Mouse (Mus musculus): ENCODE results near the gene Plekhh1. TPM values are rescaled to one million over a fixed set of nuclear protein-coding genes. Genes with fewer than 3 reads are reported as not detected.
"Not testable (repeated sequence)": the region's sequence is repeated elsewhere in the genome, so short reads cannot be mapped to it uniquely, and the experiment has no call there.

The Plekhh1 gene
- polyA plus RNA-seq, 1 experiment, result 0.47 TPM

DNA sequence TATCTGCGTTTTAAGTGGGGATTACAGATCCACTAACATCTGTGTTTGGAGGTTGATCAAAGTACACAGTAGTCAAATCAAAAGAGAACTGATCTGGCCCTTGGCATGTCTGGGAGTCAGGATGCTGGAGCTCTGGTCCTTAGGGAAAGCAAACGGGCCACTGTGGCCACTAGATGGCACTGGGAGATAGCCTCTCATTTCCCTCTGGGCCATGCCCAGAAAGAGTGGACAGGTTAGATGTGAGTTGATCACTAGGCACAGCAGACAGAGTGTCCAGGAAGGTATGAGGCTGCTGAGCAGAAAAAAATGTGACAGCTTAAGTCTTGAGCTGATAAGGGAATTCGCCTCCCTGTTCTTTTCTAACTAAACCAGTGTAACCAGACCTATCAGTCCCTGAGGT, 6.1 kb upstream of the Plekhh1 start:
- H3K27ac ChIP-seq (ENCODE audit: insufficient read depth, low read length), result no peak overlapping the region
- no peaks in the 10 kb centered on the region for H3K4me1 ChIP-seq (ENCODE audit: control insufficient read depth, insufficient read depth, low read length)
- TF ChIP-seq POLR2A (IDR thresholded peaks at IDR 0.05; ENCODE audit: low read depth, low read length) (no peak), CTCF (IDR thresholded peaks at IDR 0.05; ENCODE audit: borderline replicate concordance, insufficient read depth, low read length) (peak; percentile 66; the same call in 1 of the 2 replicates)
- no peak overlapping the region for H3K4me3 ChIP-seq (ENCODE audit: insufficient read depth, low read length)

- not testable (repeated sequence) for H3K4me1 ChIP-seq (ENCODE audit: control insufficient read depth, insufficient read depth, low read length); H3K4me3 ChIP-seq (ENCODE audit: insufficient read depth, low read length); H3K27ac ChIP-seq (ENCODE audit: insufficient read depth, low read length)
Measured at GRCm38 (mm10) chr12:79027526-79027925, 1.4 kb upstream of the Plekhh1 start.

DNA sequence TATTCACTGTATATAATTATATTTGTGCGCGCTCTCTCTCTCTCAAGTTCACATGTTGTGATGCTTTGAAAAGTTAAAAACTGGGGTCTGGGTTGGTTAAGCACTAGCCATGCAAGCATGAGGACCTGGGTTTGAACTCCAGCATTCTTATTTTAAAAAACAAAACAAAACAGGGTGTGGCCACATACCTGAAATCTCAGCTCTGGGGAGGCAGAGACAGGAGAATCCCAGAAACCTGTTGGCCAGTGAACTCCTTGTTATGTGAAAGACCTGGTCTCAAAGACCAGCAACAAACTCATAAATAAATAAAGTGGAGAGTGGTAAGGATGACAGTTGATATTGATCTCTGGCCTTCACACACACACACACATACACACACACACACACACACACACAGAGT, 5.4 kb downstream of the Plekhh1 start:
- no peaks in the 10 kb centered on the region for H3K4me1 ChIP-seq (ENCODE audit: control insufficient read depth, insufficient read depth, low read length)
- no peak overlapping the region for H3K27ac ChIP-seq (ENCODE audit: insufficient read depth, low read length)
- H3K4me3 ChIP-seq (ENCODE audit: insufficient read depth, low read length), result no peak overlapping the region
- TF ChIP-seq POLR2A (IDR thresholded peaks at IDR 0.05; ENCODE audit: low read depth, low read length), result no peak

DNA sequence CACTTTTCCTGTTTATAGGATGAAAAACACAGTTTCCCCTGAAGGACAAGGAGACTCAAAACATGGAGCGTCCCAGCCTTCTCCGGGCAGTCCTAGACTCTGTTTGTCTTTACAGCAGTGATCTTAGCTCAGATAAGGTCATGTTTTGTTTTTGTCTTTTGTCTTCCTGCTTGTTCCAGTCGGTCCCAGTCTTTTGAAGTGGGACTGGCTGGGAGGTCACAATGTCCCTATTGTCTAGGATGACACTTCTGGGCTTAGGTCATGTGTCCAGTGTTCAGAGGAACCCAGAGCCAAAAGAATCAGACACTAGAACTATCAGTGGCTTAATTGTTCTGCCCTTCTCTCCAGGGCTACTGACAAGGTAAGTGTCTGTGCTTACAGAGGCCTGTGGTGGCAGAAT, 6.4 kb downstream of the Plekhh1 start:
- Histone ChIP-seq H3K4me1 (ENCODE audit: control insufficient read depth, insufficient read depth, low read length) (no peaks in the 10 kb centered on the region), H3K27ac (ENCODE audit: insufficient read depth, low read length) (no peak overlapping the region), H3K4me3 (ENCODE audit: insufficient read depth, low read length) (no peak overlapping the region)
- no peak for TF ChIP-seq CTCF (IDR thresholded peaks at IDR 0.05; ENCODE audit: borderline replicate concordance, insufficient read depth, low read length)
- TF ChIP-seq POLR2A (IDR thresholded peaks at IDR 0.05; ENCODE audit: low read depth, low read length), result no peak

DNA sequence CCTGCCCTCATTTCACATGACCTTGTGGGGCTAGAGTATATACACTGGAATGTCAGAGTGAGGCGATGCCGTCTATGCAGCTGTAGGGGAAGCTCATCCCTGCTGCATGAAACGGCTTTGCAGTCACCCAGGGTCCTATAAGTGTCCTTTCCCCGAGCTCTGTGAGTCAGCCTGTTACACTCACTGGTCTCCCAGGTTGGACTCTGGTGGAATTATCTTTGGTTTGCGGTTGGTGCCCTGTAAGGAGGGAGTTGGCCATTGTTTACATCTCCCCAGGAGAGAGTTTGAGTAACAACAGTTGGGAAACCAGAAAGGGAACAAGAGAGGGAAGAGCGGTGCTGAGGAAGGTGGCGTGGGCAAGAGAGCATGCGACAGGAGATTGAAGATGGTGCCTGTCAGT, 10.7 kb downstream of the Plekhh1 start:
- Histone ChIP-seq H3K4me1 (ENCODE audit: control insufficient read depth, insufficient read depth, low read length) (no peaks in the 10 kb centered on the region), H3K27ac (ENCODE audit: insufficient read depth, low read length) (no peak overlapping the region), H3K4me3 (ENCODE audit: insufficient read depth, low read length) (no peak overlapping the region)
- TF ChIP-seq POLR2A (IDR thresholded peaks at IDR 0.05; ENCODE audit: low read depth, low read length) (no peak), CTCF (IDR thresholded peaks at IDR 0.05; ENCODE audit: borderline replicate concordance, insufficient read depth, low read length) (no peak)

- Histone ChIP-seq H3K27ac (ENCODE audit: insufficient read depth, low read length) (no peak overlapping the region), H3K4me3 (ENCODE audit: insufficient read depth, low read length) (no peak overlapping the region), H3K4me1 (ENCODE audit: control insufficient read depth, insufficient read depth, low read length) (no peaks in the 10 kb centered on the region)
- TF ChIP-seq POLR2A (IDR thresholded peaks at IDR 0.05; ENCODE audit: low read depth, low read length), result no peak
- TF ChIP-seq CTCF (IDR thresholded peaks at IDR 0.05; ENCODE audit: borderline replicate concordance, insufficient read depth, low read length), result no peak
Measured at GRCm38 (mm10) chr12:79040201-79040827, 11.4 kb downstream of the Plekhh1 start.

DNA sequence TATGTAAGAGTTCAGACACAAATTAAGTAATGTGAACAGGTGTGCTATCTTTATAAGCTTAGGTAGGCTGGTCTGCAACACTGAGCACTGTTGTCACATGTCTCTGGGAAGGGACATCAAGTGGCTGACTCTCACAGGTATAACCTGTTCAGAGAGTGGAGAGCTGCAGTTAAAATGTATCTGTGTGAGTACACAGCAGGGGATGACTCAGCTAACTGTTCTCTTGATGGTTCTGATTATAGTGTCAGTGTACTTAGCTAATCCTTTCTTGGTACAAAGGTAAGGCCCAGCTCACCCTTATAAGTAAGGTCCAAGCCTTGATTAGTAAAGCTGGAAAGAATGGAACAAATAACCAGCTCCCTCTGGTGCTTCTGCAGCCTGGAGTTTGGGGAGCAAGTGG, 12.5 kb downstream of the Plekhh1 start:
- no peak for TF ChIP-seq CTCF (IDR thresholded peaks at IDR 0.05; ENCODE audit: borderline replicate concordance, insufficient read depth, low read length)
- TF ChIP-seq POLR2A (IDR thresholded peaks at IDR 0.05; ENCODE audit: low read depth, low read length), result no peak
- no peaks in the 10 kb centered on the region for H3K4me1 ChIP-seq (ENCODE audit: control insufficient read depth, insufficient read depth, low read length)
- no peak overlapping the region for H3K27ac ChIP-seq (ENCODE audit: insufficient read depth, low read length)
- H3K4me3 ChIP-seq (ENCODE audit: insufficient read depth, low read length), result no peak overlapping the region

GRCm38 (mm10) chr12:79044668-79045067, 15.7 kb downstream of the Plekhh1 start:
- Histone ChIP-seq H3K4me3 (ENCODE audit: insufficient read depth, low read length) (no peak overlapping the region), H3K27ac (ENCODE audit: insufficient read depth, low read length) (no peak overlapping the region), H3K4me1 (ENCODE audit: control insufficient read depth, insufficient read depth, low read length) (no peaks in the 10 kb centered on the region)
- TF ChIP-seq POLR2A (IDR thresholded peaks at IDR 0.05; ENCODE audit: low read depth, low read length) (no peak), CTCF (IDR thresholded peaks at IDR 0.05; ENCODE audit: borderline replicate concordance, insufficient read depth, low read length) (no peak)

GRCm38 (mm10) chr12:79046171-79046570, 17.2 kb downstream of the Plekhh1 start:
- TF ChIP-seq CTCF (IDR thresholded peaks at IDR 0.05; ENCODE audit: borderline replicate concordance, insufficient read depth, low read length) (no peak), POLR2A (IDR thresholded peaks at IDR 0.05; ENCODE audit: low read depth, low read length) (no peak)
- H3K4me1 ChIP-seq (ENCODE audit: control insufficient read depth, insufficient read depth, low read length), result no peaks in the 10 kb centered on the region
- H3K27ac ChIP-seq (ENCODE audit: insufficient read depth, low read length), result no peak overlapping the region
- no peak overlapping the region for H3K4me3 ChIP-seq (ENCODE audit: insufficient read depth, low read length)

DNA sequence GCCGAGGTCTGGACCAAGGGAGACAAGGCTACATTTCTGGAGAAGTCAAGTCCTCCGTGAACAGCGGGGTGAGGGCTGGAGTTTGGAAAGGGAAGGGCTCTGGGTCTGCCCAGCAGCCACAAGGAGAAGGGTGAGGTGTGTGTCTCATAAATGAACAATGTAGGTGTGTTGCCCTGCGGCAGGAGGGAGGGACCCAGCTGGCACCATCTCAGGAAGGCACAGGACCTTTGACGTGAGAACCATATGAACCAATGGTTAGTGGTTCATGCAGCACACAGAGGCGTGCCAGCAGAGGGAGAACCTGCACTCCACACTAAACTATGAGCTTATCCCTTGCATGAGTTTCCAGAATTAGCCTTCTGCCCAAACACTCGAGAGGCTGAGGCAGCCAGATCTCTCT, 18.2 kb downstream of the Plekhh1 start:
- TF ChIP-seq CTCF (IDR thresholded peaks at IDR 0.05; ENCODE audit: borderline replicate concordance, insufficient read depth, low read length), result no peak
- no peak for TF ChIP-seq POLR2A (IDR thresholded peaks at IDR 0.05; ENCODE audit: low read depth, low read length)
- H3K4me1 ChIP-seq (ENCODE audit: control insufficient read depth, insufficient read depth, low read length), result no peaks in the 10 kb centered on the region
- no peak overlapping the region for H3K27ac ChIP-seq (ENCODE audit: insufficient read depth, low read length)
- H3K4me3 ChIP-seq (ENCODE audit: insufficient read depth, low read length), result no peak overlapping the region

GRCm38 (mm10) chr12:79048898-79049297, 19.9 kb downstream of the Plekhh1 start:
- H3K4me1 ChIP-seq (ENCODE audit: control insufficient read depth, insufficient read depth, low read length), result no peaks in the 10 kb centered on the region

More at GRCm38 (mm10) chr12:79048898-79049297, 19.9 kb downstream of the Plekhh1 start:
- TF ChIP-seq POLR2A (IDR thresholded peaks at IDR 0.05; ENCODE audit: low read depth, low read length) (no peak), CTCF (IDR thresholded peaks at IDR 0.05; ENCODE audit: borderline replicate concordance, insufficient read depth, low read length) (no peak)
- Histone ChIP-seq H3K27ac (ENCODE audit: insufficient read depth, low read length) (no peak overlapping the region), H3K4me3 (ENCODE audit: insufficient read depth, low read length) (no peak overlapping the region)

Measured in embryonic fibroblast, embryonic 13.5 days (primary cell).